33 mouse cellular contexts compared by ENCODE assay signal in genomic region chr3:139176936-139177335, GRCm38 (mm10). TPM values are rescaled to one million over a fixed set of nuclear protein-coding genes. Genes with fewer than 3 reads are reported as not detected.
"Had no signal": no experiment of that assay in that cellular context is flagged by ENCODE, and none has a peak within 500 bp of the region (broad histone marks: within the 10 kb centered on the region; RNA-seq: fewer than 3 reads in every experiment).

No protein-coding gene starts in this region.

- H3K9ac ChIP-seq: heart, embryonic 13.5 days; heart, embryonic 15.5 days; hindbrain, embryonic 13.5 days; hindbrain, embryonic 15.5 days; kidney, embryonic 15.5 days; limb, embryonic 12.5 days; liver, embryonic 13.5 days; liver, embryonic 15.5 days had no signal

- H3K27ac ChIP-seq: gastrocnemius, adult 2 months; heart, adult 2 months; heart, embryonic 13.5 days; heart, embryonic 15.5 days; hindbrain, embryonic 13.5 days; hindbrain, embryonic 15.5 days; hindbrain, postnatal 0 days; kidney, embryonic 15.5 days; kidney, postnatal 0 days; limb, embryonic 10.5 days; limb, embryonic 12.5 days; liver, embryonic 13.5 days; liver, embryonic 15.5 days had no signal

- H3K9me3 ChIP-seq: heart, embryonic 15.5 days; hindbrain, embryonic 13.5 days; hindbrain, embryonic 15.5 days; kidney, embryonic 15.5 days; limb, embryonic 10.5 days; limb, embryonic 12.5 days; liver, embryonic 13.5 days; liver, embryonic 15.5 days had no signal

- DNase-seq: gastrocnemius, adult 2 months; gastrocnemius, postnatal 14 days; gastrocnemius, postnatal 36 days; heart, adult 11 months; heart, adult 2 months; heart, postnatal 14 days; heart, postnatal 36 days; kidney, adult 11 months; kidney, adult 2 months; kidney, adult 9 months; kidney, postnatal 14 days; kidney, postnatal 36 days; layer of hippocampus, adult 9-11 months; liver; liver, embryonic 13.5 days had no signal

- H3K4me1 ChIP-seq: heart, embryonic 13.5 days; heart, embryonic 15.5 days; hindbrain, embryonic 13.5 days; hindbrain, embryonic 15.5 days; kidney, embryonic 15.5 days; limb, embryonic 10.5 days; limb, embryonic 12.5 days; liver, embryonic 13.5 days; liver, embryonic 15.5 days had no signal

- H3K27me3 ChIP-seq: heart, embryonic 13.5 days; heart, embryonic 15.5 days; hindbrain, embryonic 13.5 days; hindbrain, embryonic 15.5 days; kidney, embryonic 15.5 days; limb, embryonic 12.5 days; liver, embryonic 13.5 days; liver, embryonic 15.5 days had no signal

- H3K36me3 ChIP-seq: heart, embryonic 13.5 days; heart, embryonic 15.5 days; hindbrain, embryonic 13.5 days; hindbrain, embryonic 15.5 days; kidney, embryonic 15.5 days; limb, embryonic 10.5 days; limb, embryonic 12.5 days; liver, embryonic 13.5 days; liver, embryonic 15.5 days had no signal

- H3K4me3 ChIP-seq: gastrocnemius, adult 2 months; heart, adult 2 months; heart, embryonic 13.5 days; heart, embryonic 15.5 days; hindbrain, embryonic 13.5 days; hindbrain, embryonic 15.5 days; kidney, embryonic 15.5 days; limb, embryonic 10.5 days; limb, embryonic 12.5 days; liver, embryonic 13.5 days; liver, embryonic 15.5 days had no signal

- H3K4me2 ChIP-seq: heart, embryonic 11.5 days; heart, embryonic 13.5 days; heart, embryonic 15.5 days; hindbrain, embryonic 13.5 days; hindbrain, embryonic 15.5 days; kidney, embryonic 15.5 days; limb, embryonic 12.5 days; liver, embryonic 11.5 days; liver, embryonic 13.5 days; liver, embryonic 15.5 days had no signal

RNA-seq across cellular contexts. Expression of gene Stpg2, which starts 28.6 kb away (rescaled TPM):
- total RNA-seq: gastrocnemius, adult 2 months; gastrocnemius, postnatal 14 days; gastrocnemius, postnatal 36 days; heart, adult 2 months; heart, postnatal 14 days; heart, postnatal 36 days; hematopoietic stem cell, adult 5-6 weeks; hindbrain, postnatal 0 days had no signal
- polyA plus RNA-seq: heart, adult 2 months; heart, embryonic 11.5 days; heart, embryonic 13.5 days; heart, postnatal 0 days; intestine, embryonic 14.5 days; intestine, embryonic 16.5 days; kidney, postnatal 0 days; large intestine, adult 2 months; limb, embryonic 14.5 days; liver, embryonic 11.5 days; liver, embryonic 13.5 days; liver, embryonic 15.5 days had no signal
